Mouse (Mus musculus) E14TG2a.4 (cell line): ENCODE data around the gene Gm960.

Experiments
- CTCF ChIP-seq: conservative IDR thresholded peaks from 2 replicates; pipeline ENCODE4 v1.5.1; 2014; ENCODE audit warnings: low read length
- NANOG ChIP-seq: IDR thresholded peaks from 2 replicates; pipeline ENCODE4 v1.6.1; 2014; ENCODE audit warnings: borderline replicate concordance, low read length, mixed read lengths
- POU5F1 ChIP-seq: IDR thresholded peaks from 2 replicates; pipeline ENCODE4 v1.6.1; 2014; ENCODE audit warnings: low read length, borderline replicate concordance

- TF ChIP-seq CTCF (no peak), POU5F1 (no peak), NANOG (no peak)
Observed at GRCm38 (mm10) chr19:4608511-4608910, 90.0 kb downstream of the Gm960 start.
